Comparison of ENCODE assay signal across 10 mouse cellular contexts in genomic region chr10:97436662-97437061, GRCm38 (mm10). TPM values are rescaled to one million over a fixed set of nuclear protein-coding genes. Genes with fewer than 3 reads are reported as not detected.
DNase-seq lines count a peak whose midpoint lies in the region; ATAC-seq lines count a peak whose summit lies in the region.
"Had no signal": no experiment of that assay in that cellular context is flagged by ENCODE, and none has a peak within 500 bp of the region (broad histone marks: within the 10 kb centered on the region; RNA-seq: fewer than 3 reads in every experiment).

No protein-coding gene starts in this region.

- peak; percentile 20; the same call in 1 of the 2 replicates for ATAC-seq in forebrain, embryonic 14.5 days
- no peak for ATAC-seq in forebrain, embryonic 12.5 days (ENCODE audit: low FRiP score)
- peak; percentile 86 for ATAC-seq in heart, embryonic 15.5 days (replicated peaks; ENCODE audit: insufficient number of reproducible peaks, insufficient read depth, low FRiP score, low read depth)
- ATAC-seq in midbrain, embryonic 16.5 days = no peak

- no peaks in the 10 kb centered on the region for H3K9me3 ChIP-seq in forebrain, embryonic 14.5 days (replicated peaks; ENCODE audit: control insufficient read depth, low read length)
- no peaks in the 10 kb centered on the region for H3K9me3 ChIP-seq in forebrain, embryonic 12.5 days
- no peaks in the 10 kb centered on the region for H3K9me3 ChIP-seq in heart, embryonic 15.5 days (replicated peaks)
- H3K9me3 ChIP-seq in midbrain, embryonic 16.5 days (replicated peaks; ENCODE audit: control insufficient read depth, low read length, poor library complexity, severe bottlenecking) = no peaks in the 10 kb centered on the region
- H3K9me3 ChIP-seq: embryonic facial prominence, embryonic 15.5 days had no signal

- DNase-seq in forebrain, embryonic 14.5 days (ENCODE audit: low spot score) = peak; percentile 29
- DNase-seq in adrenal gland, postnatal 10 days = peak; percentile 50
- peak; percentile 75 for DNase-seq in lung, postnatal 10 days
- DNase-seq in thymus, postnatal 36 days = no peak
- no peak for DNase-seq in kidney, adult 18-20 months
- DNase-seq: liver, embryonic 13.5 days had no signal

- H3K4me1 ChIP-seq in forebrain, embryonic 14.5 days (ENCODE audit: control insufficient read depth, insufficient read depth, low read length) = no peaks in the 10 kb centered on the region
- H3K4me1 ChIP-seq in forebrain, embryonic 12.5 days = no peaks in the 10 kb centered on the region
- H3K4me1 ChIP-seq in heart, embryonic 15.5 days (replicated peaks) = peaks cover 5% of the 10 kb centered on the region
- H3K4me1 ChIP-seq in midbrain, embryonic 16.5 days (ENCODE audit: control insufficient read depth, insufficient read depth, low read length) = no peaks in the 10 kb centered on the region
- H3K4me1 ChIP-seq: embryonic facial prominence, embryonic 15.5 days; liver, embryonic 13.5 days had no signal

- H3K4me3 ChIP-seq in forebrain, embryonic 14.5 days (ENCODE audit: low read depth, low read length) = no peak overlapping the region
- H3K4me3 ChIP-seq in forebrain, embryonic 12.5 days (replicated peaks) = no peak overlapping the region
- H3K4me3 ChIP-seq in heart, embryonic 15.5 days = no peak overlapping the region
- H3K4me3 ChIP-seq in midbrain, embryonic 16.5 days (ENCODE audit: low read depth, low read length) = no peak overlapping the region
- H3K4me3 ChIP-seq: embryonic facial prominence, embryonic 15.5 days; liver, embryonic 13.5 days had no signal

- H3K27ac ChIP-seq in forebrain, embryonic 14.5 days (ENCODE audit: low read depth, low read length) = no peak overlapping the region
- H3K27ac ChIP-seq in forebrain, embryonic 12.5 days = no peak overlapping the region
- H3K27ac ChIP-seq in heart, embryonic 15.5 days = peak overlapping the region; percentile 46
- no peak overlapping the region for H3K27ac ChIP-seq in midbrain, embryonic 16.5 days (ENCODE audit: low read length)
- H3K27ac ChIP-seq: embryonic facial prominence, embryonic 15.5 days; liver, embryonic 13.5 days had no signal

- no peaks in the 10 kb centered on the region for H3K36me3 ChIP-seq in forebrain, embryonic 14.5 days (ENCODE audit: control insufficient read depth, insufficient read depth, low read length)
- no peaks in the 10 kb centered on the region for H3K36me3 ChIP-seq in forebrain, embryonic 12.5 days (replicated peaks)
- H3K36me3 ChIP-seq in heart, embryonic 15.5 days = no peaks in the 10 kb centered on the region
- H3K36me3 ChIP-seq in midbrain, embryonic 16.5 days (ENCODE audit: control insufficient read depth, insufficient read depth, low read length) = no peaks in the 10 kb centered on the region
- H3K36me3 ChIP-seq: embryonic facial prominence, embryonic 15.5 days; liver, embryonic 13.5 days had no signal

- no peaks in the 10 kb centered on the region for H3K27me3 ChIP-seq in forebrain, embryonic 14.5 days (replicated peaks; ENCODE audit: control insufficient read depth, insufficient read depth, low read length)
- H3K27me3 ChIP-seq in forebrain, embryonic 12.5 days = no peaks in the 10 kb centered on the region
- no peaks in the 10 kb centered on the region for H3K27me3 ChIP-seq in heart, embryonic 15.5 days
- H3K27me3 ChIP-seq in midbrain, embryonic 16.5 days (ENCODE audit: control insufficient read depth, insufficient read depth, low read depth, low read length) = no peaks in the 10 kb centered on the region
- H3K27me3 ChIP-seq: embryonic facial prominence, embryonic 15.5 days; liver, embryonic 13.5 days had no signal

- WGBS in forebrain, embryonic 14.5 days = 83% methylated on average over 5 of the region's 5 CpGs
- WGBS in forebrain, embryonic 12.5 days = 87% methylated on average over 5 of the region's 5 CpGs
- 38% methylated on average over 5 of the region's 5 CpGs for WGBS in heart, embryonic 15.5 days
- WGBS in midbrain, embryonic 16.5 days = 88% methylated on average over 5 of the region's 5 CpGs

- no peak overlapping the region for H3K9ac ChIP-seq in forebrain, embryonic 14.5 days (ENCODE audit: low read length)
- no peak overlapping the region for H3K9ac ChIP-seq in forebrain, embryonic 12.5 days
- H3K9ac ChIP-seq in heart, embryonic 15.5 days = no peak overlapping the region
- H3K9ac ChIP-seq in midbrain, embryonic 16.5 days (ENCODE audit: low read depth, low read length) = no peak overlapping the region
- H3K9ac ChIP-seq: embryonic facial prominence, embryonic 15.5 days; liver, embryonic 13.5 days had no signal

- no peak overlapping the region for H3K4me2 ChIP-seq in forebrain, embryonic 14.5 days (ENCODE audit: low read length)
- no peak overlapping the region for H3K4me2 ChIP-seq in forebrain, embryonic 12.5 days
- no peak overlapping the region for H3K4me2 ChIP-seq in heart, embryonic 15.5 days
- no peak overlapping the region for H3K4me2 ChIP-seq in midbrain, embryonic 16.5 days (ENCODE audit: low read length)
- H3K4me2 ChIP-seq: embryonic facial prominence, embryonic 15.5 days; liver, embryonic 13.5 days had no signal

RNA-seq across cellular contexts. Expression of gene Dcn, which starts 42.7 kb away (rescaled TPM):
- 73.9 and 92.3 TPM in 2 replicates for polyA plus RNA-seq in forebrain, embryonic 14.5 days (2014; fragmentation: Nextera tagmentation; extraction: Ambion mirVana)
- polyA plus RNA-seq in forebrain, embryonic 12.5 days (2016; fragmentation: Nextera tagmentation; extraction: Ambion mirVana) = 22.4 and 30.6 TPM in 2 replicates
- total RNA-seq in adrenal gland, postnatal 10 days (2021) = 100 to 1,000 TPM; 277 to 311 TPM
- polyA plus RNA-seq in heart, embryonic 15.5 days (2015; fragmentation: Nextera tagmentation; extraction: Ambion mirVana) = 374 and 408 TPM in 2 replicates
- 45.0 and 51.1 TPM in 2 replicates for polyA plus RNA-seq in midbrain, embryonic 16.5 days (2015; fragmentation: Nextera tagmentation; extraction: Ambion mirVana)

Comparison
In these comparisons a context has a peak if more than half of its experiments do, and no peak if none do; other contexts are left out.
1. ATAC-seq: peak in forebrain, embryonic 14.5 days (single experiment) and heart, embryonic 15.5 days (single experiment); none in forebrain, embryonic 12.5 days (single experiment) and midbrain, embryonic 16.5 days (single experiment).
2. DNase-seq: peak in forebrain, embryonic 14.5 days (single experiment), adrenal gland, postnatal 10 days (single experiment) and lung, postnatal 10 days (single experiment); none in thymus, postnatal 36 days (0 of 2) and kidney, adult 18-20 months (single experiment).